Mouse (Mus musculus) natural killer cell, adult 2 months (primary cell): ENCODE data around the gene Klhl7.

ENCODE experiments used
- DNase-seq, 2 experiments: peaks; one replicate each; pipeline ENCODE4 v3.0.0; 2022; ENCODE audit warnings: low spot score in 2 of 2

Gene Klhl7

GRCm38 (mm10) chr5:24172092-24172491 is 71.7 kb downstream of the Klhl7 start:
- DNase-seq, result no peak

GRCm38 (mm10) chr5:24181514-24182295 is 81.3 kb downstream of the Klhl7 start:
- no peak for DNase-seq

GRCm38 (mm10) chr5:24182296-24182734 is 81.9 kb downstream of the Klhl7 start:
- no peak for DNase-seq

- no peak for DNase-seq
Observed at GRCm38 (mm10) chr5:24183096-24183495, 82.7 kb downstream of the Klhl7 start.

- DNase-seq, result no peak
Observed at GRCm38 (mm10) chr5:24184011-24184410, 83.6 kb downstream of the Klhl7 start.

GRCm38 (mm10) chr5:24188476-24188875 is 88.1 kb downstream of the Klhl7 start:
- no peak for DNase-seq

GRCm38 (mm10) chr5:24191821-24192220 is 91.4 kb downstream of the Klhl7 start:
- DNase-seq, result no peak

- DNase-seq, result no peak
Observed at GRCm38 (mm10) chr5:24201006-24201405, 100.6 kb downstream of the Klhl7 start.

GRCm38 (mm10) chr5:24202492-24202891 is 102.1 kb downstream of the Klhl7 start:
- no peak for DNase-seq

- DNase-seq, result no peak
Observed at GRCm38 (mm10) chr5:24203266-24203665, 102.9 kb downstream of the Klhl7 start.

- no peak for DNase-seq
Observed at GRCm38 (mm10) chr5:24207965-24208364, 107.6 kb downstream of the Klhl7 start.

- DNase-seq, result no peak
Observed at GRCm38 (mm10) chr5:24208505-24208904, 108.1 kb downstream of the Klhl7 start.
